Comparison of ENCODE assay signal across 9 mouse cellular contexts in genomic region chr16:89816506-89817172, GRCm38 (mm10).
DNase-seq lines count a peak whose midpoint lies in the region; ATAC-seq lines count a peak whose summit lies in the region.
"Had no signal": no experiment of that assay in that cellular context is flagged by ENCODE, and none has a peak within 500 bp of the region (broad histone marks: within the 10 kb centered on the region; RNA-seq: fewer than 3 reads in every experiment).

No protein-coding gene starts in this region.

- DNase-seq in heart, postnatal 25 days (ENCODE audit: low spot score): no peak
- peak; percentile 55 for DNase-seq in CD4-positive, CD25-positive, alpha-beta regulatory T cell, adult 2 months (ENCODE audit: low read depth, low spot score)
- DNase-seq in embryonic facial prominence, embryonic 11.5 days (ENCODE audit: low spot score): no peak
- no peak for DNase-seq in adrenal gland, postnatal 25 days
- no peak for DNase-seq in kidney, postnatal 14 days

- H3K4me3 ChIP-seq in heart, embryonic 14.5 days (ENCODE audit: control insufficient read depth in 1 of 2, insufficient read depth in 1 of 2, low read depth in 1 of 2, low read length in 2 of 2): peak overlapping the region in 1 of 2 experiments; percentile 50; a peak in 1 of 4 replicates
- no peak overlapping the region for H3K4me3 ChIP-seq in embryonic facial prominence, embryonic 11.5 days (ENCODE audit: low read depth, low read length)
- H3K4me3 ChIP-seq in lung, embryonic 16.5 days (ENCODE audit: low read length): peak overlapping the region; percentile 49
- H3K4me3 ChIP-seq in intestine, embryonic 16.5 days (ENCODE audit: low read length): no peak overlapping the region

- H3K9ac ChIP-seq in heart, embryonic 14.5 days (ENCODE audit: low read length): no peak overlapping the region
- H3K9ac ChIP-seq in embryonic facial prominence, embryonic 11.5 days (replicated peaks; ENCODE audit: low read length): no peak overlapping the region
- no peak overlapping the region for H3K9ac ChIP-seq in lung, embryonic 16.5 days (ENCODE audit: low read length)
- H3K9ac ChIP-seq in intestine, embryonic 16.5 days (ENCODE audit: low read depth, low read length): no peak overlapping the region

- 0 out of 2 replicates have a peak, but pooled peaks cover 3% of the 10 kb centered on the region for H3K36me3 ChIP-seq in heart, embryonic 14.5 days (ENCODE audit: control insufficient read depth, insufficient read depth, low read length)
- peaks cover under 1% of the 10 kb centered on the region; the same call in 1 of the 2 replicates for H3K36me3 ChIP-seq in embryonic facial prominence, embryonic 11.5 days (replicated peaks; ENCODE audit: control insufficient read depth, insufficient read depth, low read depth, low read length)
- no peaks in the 10 kb centered on the region for H3K36me3 ChIP-seq in lung, embryonic 16.5 days (ENCODE audit: control insufficient read depth, insufficient read depth, low read length)
- no peaks in the 10 kb centered on the region for H3K36me3 ChIP-seq in intestine, embryonic 16.5 days (ENCODE audit: control insufficient read depth, insufficient read depth, low read length)
- H3K36me3 ChIP-seq: G1E had no signal

- WGBS in heart, embryonic 14.5 days: 46% methylated on average over 13 of the region's 13 CpGs
- 43% methylated on average over 13 of the region's 13 CpGs for WGBS in embryonic facial prominence, embryonic 11.5 days
- 31% methylated on average over 12 of the region's 13 CpGs for WGBS in lung, embryonic 16.5 days
- WGBS in intestine, embryonic 16.5 days: 49% methylated on average over 13 of the region's 13 CpGs

- intact Hi-C loops in heart, postnatal 25 days (cut with DNase I): no loop called here

- ATAC-seq in heart, embryonic 14.5 days (ENCODE audit: insufficient number of reproducible peaks, insufficient read depth, low FRiP score, low read depth): no peak
- peak; percentile 42 for ATAC-seq in embryonic facial prominence, embryonic 11.5 days (replicated peaks; ENCODE audit: insufficient number of reproducible peaks, low FRiP score, low TSS enrichment, low read depth)
- ATAC-seq in lung, embryonic 16.5 days (ENCODE audit: low read depth): peak; percentile 86
- ATAC-seq in intestine, embryonic 16.5 days: no peak

- no peaks in the 10 kb centered on the region for H3K27me3 ChIP-seq in heart, embryonic 14.5 days (ENCODE audit: control insufficient read depth, insufficient read depth, low read length)
- H3K27me3 ChIP-seq in embryonic facial prominence, embryonic 11.5 days (ENCODE audit: control insufficient read depth, insufficient read depth, low read length): no peaks in the 10 kb centered on the region
- H3K27me3 ChIP-seq in lung, embryonic 16.5 days (ENCODE audit: control insufficient read depth, insufficient read depth, low read depth, low read length): peaks cover 3% of the 10 kb centered on the region
- no peaks in the 10 kb centered on the region for H3K27me3 ChIP-seq in intestine, embryonic 16.5 days (replicated peaks; ENCODE audit: control insufficient read depth, insufficient read depth, low read length)

- no peak overlapping the region for H3K27ac ChIP-seq in heart, embryonic 14.5 days (replicated peaks in 1 of 2; ENCODE audit: control insufficient read depth in 1 of 2, insufficient read depth in 1 of 2, low read depth in 2 of 2, low read length in 2 of 2)
- no peak overlapping the region for H3K27ac ChIP-seq in embryonic facial prominence, embryonic 11.5 days (replicated peaks; ENCODE audit: low read depth, low read length)
- H3K27ac ChIP-seq in lung, embryonic 16.5 days (ENCODE audit: low read length): peak overlapping the region; percentile 44; the same call in 1 of the 2 replicates
- H3K27ac ChIP-seq in intestine, embryonic 16.5 days (ENCODE audit: low read length): no peak overlapping the region

- H3K4me1 ChIP-seq in heart, embryonic 14.5 days (ENCODE audit: control insufficient read depth in 2 of 2, insufficient read depth in 2 of 2, low read length in 2 of 2): peaks cover 10 to 12% of the 10 kb centered on the region in 2 experiments; a peak in 3 of 4 replicates
- H3K4me1 ChIP-seq in embryonic facial prominence, embryonic 11.5 days (ENCODE audit: control insufficient read depth, insufficient read depth, low read length): no peaks in the 10 kb centered on the region; the same call in 1 of the 2 replicates
- H3K4me1 ChIP-seq in lung, embryonic 16.5 days (replicated peaks; ENCODE audit: control insufficient read depth, insufficient read depth, low read length): peaks cover 14% of the 10 kb centered on the region
- peaks cover 7% of the 10 kb centered on the region; the same call in 1 of the 2 replicates for H3K4me1 ChIP-seq in intestine, embryonic 16.5 days (ENCODE audit: control insufficient read depth, insufficient read depth, low read length)

- peak overlapping the region; percentile 94 for H3K4me2 ChIP-seq in heart, embryonic 14.5 days (ENCODE audit: low read length)
- H3K4me2 ChIP-seq in embryonic facial prominence, embryonic 11.5 days (ENCODE audit: low read depth, low read length): no peak overlapping the region
- peak overlapping the region; percentile 88 for H3K4me2 ChIP-seq in lung, embryonic 16.5 days (ENCODE audit: low read depth, low read length)
- H3K4me2 ChIP-seq in intestine, embryonic 16.5 days (ENCODE audit: low read depth, low read length): no peak overlapping the region

- H3K9me3 ChIP-seq in heart, embryonic 14.5 days (ENCODE audit: control insufficient read depth, low read length): no peaks in the 10 kb centered on the region
- no peaks in the 10 kb centered on the region for H3K9me3 ChIP-seq in embryonic facial prominence, embryonic 11.5 days (replicated peaks; ENCODE audit: control insufficient read depth, low read length)
- H3K9me3 ChIP-seq in lung, embryonic 16.5 days (ENCODE audit: control insufficient read depth, low read length): 0 out of 2 replicates have a peak, but pooled peaks cover 3% of the 10 kb centered on the region
- H3K9me3 ChIP-seq in intestine, embryonic 16.5 days (ENCODE audit: control insufficient read depth, low read length): no peaks in the 10 kb centered on the region

Comparison
In these comparisons a context has a peak if more than half of its experiments do, and no peak if none do; other contexts are left out.
1. ATAC-seq: peak in embryonic facial prominence, embryonic 11.5 days (single experiment) and lung, embryonic 16.5 days (single experiment); none in heart, embryonic 14.5 days (single experiment) and intestine, embryonic 16.5 days (single experiment).
2. H3K4me2 ChIP-seq: peak in heart, embryonic 14.5 days (single experiment) and lung, embryonic 16.5 days (single experiment); none in embryonic facial prominence, embryonic 11.5 days (single experiment) and intestine, embryonic 16.5 days (single experiment).